Mouse (Mus musculus): ENCODE results near the gene Dctn1. TPM values are rescaled to one million over a fixed set of nuclear protein-coding genes. Genes with fewer than 3 reads are reported as not detected.

Dctn1 gene
- total RNA-seq, 2 experiments from 2014 or later = 398 to 403 TPM

DNA sequence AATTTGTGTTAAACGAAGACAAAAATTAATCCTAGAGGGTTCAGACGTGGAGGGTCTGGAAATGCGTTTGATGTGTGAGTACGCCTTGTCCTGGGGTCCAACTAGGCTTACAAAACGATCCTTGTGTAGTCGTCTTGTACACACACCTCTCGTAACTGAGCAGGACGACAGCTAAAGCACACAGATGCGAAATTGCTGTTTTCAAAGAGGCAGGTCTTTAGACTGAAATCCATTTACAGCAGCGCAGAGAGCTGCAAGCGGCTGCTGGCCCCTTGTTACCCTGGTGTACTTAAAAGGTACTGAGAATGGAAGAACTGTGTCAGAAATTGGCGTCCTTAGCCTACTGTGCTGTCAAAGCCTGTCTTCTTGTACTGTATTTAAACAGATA lies 517 bp downstream of the Dctn1 start:
- no peak for DNase-seq (ENCODE audit: low spot score in 2 of 2)

DNA sequence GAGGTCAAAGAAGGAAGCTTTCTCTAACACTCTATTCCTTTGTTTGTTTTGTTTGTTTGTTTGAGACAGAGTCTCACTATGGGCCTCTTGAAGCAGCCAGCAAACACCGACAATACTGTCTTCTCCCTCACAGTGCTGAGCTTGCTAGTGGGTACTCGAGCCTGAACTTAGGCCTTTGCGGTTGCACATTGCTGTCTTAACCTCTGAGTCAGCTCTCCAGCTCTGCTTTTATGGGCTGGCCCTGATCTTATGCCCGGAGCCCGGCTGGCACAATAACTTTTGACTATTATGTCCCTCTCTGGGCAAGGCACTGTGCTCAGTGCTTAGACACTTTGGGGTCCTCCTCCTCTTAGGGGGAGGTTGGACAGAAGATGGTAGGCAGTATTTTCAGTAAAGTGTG lies 4.2 kb downstream of the Dctn1 start:
- no peak for DNase-seq (ENCODE audit: low spot score in 2 of 2)

DNA sequence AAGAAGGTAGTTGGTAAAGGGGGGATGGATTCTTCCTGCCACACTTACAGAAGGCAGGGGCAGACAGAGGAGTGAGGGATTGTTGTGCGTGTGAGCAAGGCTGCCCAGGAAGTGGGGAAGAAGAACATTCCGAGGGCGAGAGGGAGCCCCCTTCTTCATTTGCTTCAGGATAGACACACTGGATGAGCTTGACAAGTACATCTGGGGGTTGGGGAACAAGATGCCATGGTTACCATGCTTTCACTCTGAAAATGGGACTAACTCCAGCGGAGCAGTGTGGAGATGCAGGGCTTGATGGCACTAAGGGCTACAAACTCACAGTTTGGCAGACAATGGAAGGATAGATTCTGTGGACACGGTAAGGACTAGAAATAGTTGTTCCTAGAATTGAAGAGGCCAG lies 5.3 kb downstream of the Dctn1 start:
- DNase-seq (ENCODE audit: low spot score in 2 of 2) = peak in 1 of 2 experiments; percentile 69

DNA sequence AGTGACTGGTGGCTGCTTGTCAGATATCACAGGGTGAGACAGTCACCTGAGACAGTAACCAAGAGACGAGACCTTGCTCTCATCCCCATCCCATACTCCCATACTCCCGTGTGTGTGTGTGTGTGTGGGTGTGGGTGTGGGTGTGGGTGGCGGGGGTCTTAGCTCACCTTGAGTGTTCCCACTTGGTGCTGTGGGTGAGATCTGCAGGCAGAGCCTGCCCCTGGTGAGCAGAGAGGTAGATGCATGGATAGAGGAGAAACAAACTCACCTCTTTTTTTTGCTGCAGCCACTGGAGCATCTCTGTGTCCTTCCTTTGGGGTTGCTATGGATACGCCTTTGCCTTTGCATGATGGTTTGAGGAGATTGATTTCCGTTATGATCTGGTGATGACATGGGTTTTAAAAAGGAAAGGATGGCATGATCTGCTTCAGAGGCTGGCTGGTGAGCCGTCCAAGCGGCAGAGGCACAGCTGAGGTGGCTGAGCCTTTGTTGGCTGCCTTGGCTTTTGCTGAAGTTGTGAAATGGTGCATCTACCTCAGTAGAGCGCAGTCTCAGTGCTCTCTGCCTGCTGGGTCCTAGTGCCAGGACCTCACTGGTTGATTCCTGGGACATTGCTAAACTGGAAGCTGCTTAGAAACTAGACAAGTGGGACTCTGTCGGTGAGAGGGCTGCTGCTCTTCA lies 6.7 kb downstream of the Dctn1 start:
- peak; percentile 72 to 90 for DNase-seq (ENCODE audit: low spot score in 2 of 2)

DNA sequence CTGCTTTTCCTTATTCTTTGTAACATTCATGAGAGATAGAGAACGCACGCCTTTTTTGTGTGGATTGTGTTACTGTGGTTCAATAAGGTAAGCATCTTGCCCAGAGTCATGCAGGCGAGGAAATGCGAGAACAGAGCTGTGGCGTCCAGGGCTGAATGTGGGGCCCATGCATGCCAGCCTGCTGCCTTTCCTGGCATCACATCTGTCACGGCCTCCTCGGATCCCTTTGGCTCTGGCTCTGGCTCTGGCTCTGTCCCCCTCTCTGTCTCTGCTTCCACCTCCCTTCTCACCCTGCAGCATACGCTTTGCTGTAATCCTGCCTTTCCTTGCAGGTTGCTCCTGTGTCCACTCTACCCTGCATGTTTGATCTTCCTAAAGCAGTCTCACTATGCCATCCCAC lies 10.3 kb downstream of the Dctn1 start:
- no peak for DNase-seq (ENCODE audit: low spot score in 2 of 2)

DNA sequence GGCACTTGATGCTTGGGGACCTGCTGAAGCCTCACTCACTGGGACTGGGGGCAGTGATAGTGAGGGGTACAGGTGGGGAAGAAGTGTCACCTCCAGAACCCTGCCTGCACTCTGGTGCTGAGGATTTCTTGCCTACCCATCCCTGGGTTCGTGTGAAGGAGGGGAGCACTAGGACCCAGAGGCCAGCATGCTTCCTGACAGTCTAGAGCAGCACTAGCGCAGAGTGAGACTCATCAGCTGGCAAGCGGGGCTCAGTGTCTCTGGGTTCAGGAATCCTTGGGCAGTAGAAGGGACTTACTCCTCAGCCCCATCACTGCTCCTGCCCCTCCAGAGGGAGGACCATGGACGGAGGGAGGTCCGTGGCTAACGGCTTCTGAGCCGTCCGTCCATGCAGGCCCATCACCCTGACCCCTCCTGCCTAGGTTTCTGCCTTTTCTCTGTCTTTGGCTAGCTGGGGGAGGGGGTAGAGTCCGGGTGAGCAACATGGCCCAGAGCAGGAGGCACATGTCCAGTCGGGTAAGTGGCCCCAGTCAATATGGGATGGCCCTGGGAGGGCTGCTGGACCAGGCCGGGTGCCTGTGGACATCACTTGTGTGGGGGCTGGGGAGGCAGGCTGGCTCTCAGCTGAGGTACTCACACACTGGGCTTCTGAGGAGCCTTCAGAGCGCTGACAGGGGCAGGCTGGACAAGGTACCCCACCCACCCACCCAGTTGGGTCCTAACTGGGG lies 13.8 kb downstream of the Dctn1 start:
- peak; percentile 74 to 88 for DNase-seq (ENCODE audit: low spot score in 2 of 2)

DNA sequence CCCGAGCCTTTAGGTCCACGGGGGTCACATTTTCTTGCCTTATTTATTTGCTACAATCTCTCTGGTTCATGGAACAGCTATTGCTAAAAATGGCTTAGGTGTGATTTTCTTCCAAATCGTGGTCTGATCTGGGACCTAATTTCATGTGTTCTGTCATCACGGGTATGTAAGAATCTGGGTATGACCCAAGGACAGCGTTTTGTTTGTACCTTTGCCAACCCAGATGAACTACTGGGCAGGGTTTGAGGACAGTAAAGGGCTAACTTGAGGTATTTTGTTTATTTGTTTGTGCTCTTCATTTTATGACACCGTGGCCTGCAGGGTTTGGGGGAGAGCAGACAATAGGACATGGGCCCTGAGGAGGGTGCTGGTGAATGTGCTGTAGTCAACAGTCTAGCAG lies 14.9 kb downstream of the Dctn1 start:
- DNase-seq (ENCODE audit: low spot score in 2 of 2) = no peak

DNA sequence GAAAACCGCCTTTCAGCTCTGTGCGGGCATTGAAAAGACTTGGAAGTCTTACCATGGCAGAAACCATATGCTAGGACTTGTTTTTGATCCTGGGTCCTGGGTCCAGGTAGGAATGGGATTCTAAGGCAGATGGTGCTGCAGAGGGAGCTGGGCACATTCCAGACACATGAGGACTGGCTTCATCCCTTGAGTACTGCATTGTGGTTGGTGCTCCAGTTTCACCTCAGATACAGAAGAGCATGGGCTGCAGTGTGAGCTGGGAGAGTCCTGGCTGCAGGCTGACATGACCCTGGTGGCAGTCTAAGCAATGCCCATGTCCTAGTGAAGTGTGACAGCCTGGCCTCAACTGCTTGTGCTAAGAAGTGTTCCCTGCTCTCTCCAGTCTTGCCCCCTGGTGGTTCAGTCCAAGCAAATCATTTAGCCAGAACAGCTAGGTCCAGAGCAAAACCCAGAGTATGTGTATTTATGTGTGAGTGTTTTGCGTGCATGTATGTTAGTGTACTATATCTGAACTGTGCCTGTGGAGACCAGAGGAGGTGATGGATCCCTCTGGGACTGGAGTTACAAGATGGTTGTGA lies 19.2 kb downstream of the Dctn1 start:
- no peak for DNase-seq (ENCODE audit: low spot score in 2 of 2)

DNA sequence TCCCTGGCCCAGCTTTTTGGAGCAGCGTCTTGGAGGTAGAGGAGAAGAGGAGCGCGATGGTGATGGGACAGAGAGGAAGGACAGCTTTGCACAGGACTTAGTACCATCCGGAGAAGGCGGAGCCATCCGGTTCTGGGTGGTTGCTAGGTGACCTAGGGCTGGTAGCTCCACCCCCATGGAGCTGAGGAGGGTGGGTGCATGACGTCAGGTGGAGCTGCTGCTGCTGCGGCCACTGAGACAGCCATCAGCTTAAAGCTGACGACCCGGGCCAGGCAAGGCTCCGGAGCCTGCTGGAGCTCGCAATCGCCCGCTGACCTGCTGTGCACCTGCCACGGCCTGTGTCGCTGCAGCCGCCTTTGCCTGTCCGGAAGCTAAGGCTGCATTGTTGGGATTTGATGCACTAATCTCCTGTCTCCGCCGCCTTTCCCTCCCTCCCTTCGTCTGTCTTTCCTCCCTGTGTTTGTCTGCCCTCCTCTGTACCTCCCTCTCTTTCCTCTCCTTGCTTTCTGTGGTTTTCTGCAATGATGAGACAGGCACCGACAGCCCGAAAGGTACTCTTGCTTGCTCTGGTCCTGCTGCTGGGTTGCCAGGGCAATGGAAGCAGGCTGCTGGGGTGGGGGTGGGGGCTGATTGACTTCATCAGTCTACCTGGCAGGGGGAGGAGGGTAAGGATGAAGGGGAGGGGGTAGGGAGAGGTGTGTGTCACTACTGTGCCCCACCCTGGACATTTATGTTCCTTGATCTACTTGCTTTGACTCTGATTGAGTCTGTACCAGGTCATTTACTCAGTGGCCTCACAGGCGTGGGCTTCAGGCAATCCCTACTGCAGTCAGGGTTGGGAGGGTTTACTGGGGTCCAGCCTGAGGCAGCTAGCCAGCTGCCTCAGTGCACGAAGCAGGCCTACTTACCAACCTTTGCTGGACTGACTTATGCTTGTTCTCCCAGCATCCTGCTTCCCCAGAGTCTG lies 20.5 kb downstream of the Dctn1 start:
- DNase-seq (ENCODE audit: low spot score in 2 of 2) = peak; percentile 92 to 94

DNA sequence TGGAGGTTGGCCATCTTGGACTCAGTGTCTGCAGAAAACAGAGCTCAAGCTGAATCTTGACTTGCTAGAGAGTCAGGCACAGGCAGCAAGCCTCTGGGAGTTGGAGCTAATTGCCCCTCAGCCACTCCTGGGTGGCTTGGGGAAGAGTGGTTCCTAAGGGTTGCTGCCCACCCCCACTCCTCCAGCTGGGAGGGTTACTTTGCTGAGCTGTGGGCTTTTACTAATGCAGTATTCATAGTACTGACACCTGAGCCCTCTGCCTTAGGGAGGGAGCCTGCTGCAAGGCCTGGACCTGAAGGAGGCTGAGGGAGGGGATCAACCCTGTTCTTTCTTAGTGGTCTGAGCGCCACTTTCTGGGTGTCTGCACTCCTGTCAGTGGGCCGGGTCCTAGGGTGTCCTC lies 21.2 kb downstream of the Dctn1 start:
- no peak for DNase-seq (ENCODE audit: low spot score in 2 of 2)

DNA sequence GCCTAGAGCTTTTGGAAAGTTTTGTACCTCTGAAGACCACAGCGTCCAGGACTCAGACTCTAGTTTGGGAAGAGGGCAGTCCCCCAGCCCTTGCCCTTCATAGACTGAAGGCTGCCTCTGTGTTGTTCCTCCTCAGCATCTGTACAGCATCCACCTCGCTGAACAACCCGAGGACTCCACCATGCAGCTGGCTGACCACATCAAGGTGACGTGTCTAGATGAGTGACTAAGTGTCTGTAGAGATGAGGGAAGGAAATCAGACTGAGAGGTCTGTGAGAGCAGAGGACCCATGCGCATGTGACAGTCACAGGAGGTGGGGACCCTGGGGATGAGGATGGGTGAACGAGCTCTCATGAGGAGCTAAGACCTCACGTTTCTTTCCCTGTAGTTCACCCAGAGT lies 27.9 kb downstream of the Dctn1 start:
- no peak for DNase-seq (ENCODE audit: low spot score in 2 of 2)

DNA sequence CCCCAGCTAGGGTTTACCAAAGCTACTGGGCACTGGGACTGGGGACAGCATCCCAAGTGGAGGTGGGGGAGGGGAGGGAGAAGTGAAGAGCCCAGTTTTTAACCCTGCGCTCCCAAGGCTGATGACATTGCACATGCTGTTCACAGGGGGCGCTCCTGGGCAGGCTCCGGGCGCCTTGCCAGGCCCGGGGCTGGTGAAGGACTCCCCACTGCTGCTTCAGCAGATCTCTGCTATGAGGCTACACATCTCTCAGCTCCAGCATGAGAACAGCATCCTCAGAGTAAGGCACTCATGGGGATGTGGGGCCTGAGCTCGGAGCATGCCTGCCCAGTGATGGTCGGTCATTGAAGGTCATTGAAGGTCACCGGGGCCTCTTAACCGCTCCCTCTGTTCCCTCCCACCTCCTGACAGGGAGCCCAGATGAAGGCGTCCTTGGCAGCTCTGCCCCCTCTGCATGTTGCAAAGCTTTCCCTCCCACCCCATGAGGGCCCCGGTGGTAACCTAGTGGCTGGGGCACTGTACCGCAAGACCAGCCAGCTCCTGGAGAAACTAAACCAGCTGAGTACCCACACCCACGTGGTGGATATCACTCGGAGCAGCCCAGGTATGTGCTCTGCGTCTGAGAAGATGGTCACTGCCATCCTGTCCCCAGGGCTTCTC lies 31.8 kb downstream of the Dctn1 start:
- DNase-seq (ENCODE audit: low spot score in 2 of 2) = peak; percentile 71 to 81

DNA sequence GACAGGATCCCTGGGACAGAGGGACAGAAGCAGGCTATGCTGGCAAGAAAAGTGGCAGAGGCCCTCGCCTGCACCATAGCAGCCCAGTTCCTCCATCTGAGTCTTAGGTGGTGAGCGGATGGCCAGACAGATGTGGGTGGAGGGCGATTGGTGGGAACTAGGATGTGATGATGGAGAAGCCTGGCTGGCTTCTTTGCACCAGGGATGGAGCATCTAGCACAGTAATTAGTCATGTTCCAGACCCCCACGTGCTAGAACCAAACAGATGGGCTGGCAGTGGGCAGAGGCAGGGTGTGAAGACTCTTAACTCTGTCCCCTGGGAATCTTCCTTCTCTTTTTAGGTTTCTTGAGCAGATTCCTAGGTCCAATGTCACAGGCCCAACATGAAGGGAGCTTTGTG lies 37.6 kb downstream of the Dctn1 start:
- DNase-seq (ENCODE audit: low spot score in 2 of 2) = no peak

DNA sequence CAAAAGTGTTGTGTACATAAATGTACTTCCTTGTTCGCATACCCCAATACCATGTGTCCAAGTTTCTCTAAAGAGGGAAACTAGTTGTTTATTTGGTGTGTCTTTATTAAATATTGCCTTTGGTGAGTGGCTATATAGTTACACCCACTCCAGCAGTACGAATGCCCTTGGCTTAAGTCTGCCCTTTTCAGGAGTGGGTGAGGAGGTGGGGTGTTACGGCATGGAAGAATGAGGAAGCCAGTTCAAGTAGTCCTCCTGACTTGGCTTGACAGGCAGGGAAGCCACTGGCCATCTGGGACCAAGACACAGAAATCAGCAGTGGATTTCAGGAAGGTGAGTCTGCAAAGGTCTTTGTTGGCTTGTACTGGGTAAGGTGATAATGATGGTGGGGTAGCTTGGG lies 40.1 kb downstream of the Dctn1 start:
- no peak for DNase-seq (ENCODE audit: low spot score in 2 of 2)

DNA sequence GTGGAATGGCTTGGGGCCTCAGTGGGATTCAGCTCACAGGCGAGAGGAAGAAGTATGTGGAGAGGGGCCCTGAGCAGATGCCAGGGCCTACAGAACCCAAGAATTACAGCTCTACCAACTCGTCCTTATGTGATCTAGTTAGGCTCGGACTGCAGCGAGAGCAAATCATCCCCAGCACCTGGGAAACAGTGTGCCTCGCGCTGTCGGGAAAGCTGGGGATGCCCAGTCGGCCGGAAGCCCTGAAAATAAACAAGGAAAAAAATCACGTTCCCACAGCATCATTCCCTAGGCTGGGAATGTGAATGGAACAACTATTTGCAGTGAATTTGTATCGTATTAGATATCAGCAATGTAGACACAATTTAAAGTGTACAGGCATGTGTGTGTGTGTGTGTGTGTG lies 40.6 kb downstream of the Dctn1 start:
- no peak for DNase-seq (ENCODE audit: low spot score in 2 of 2)

DNA sequence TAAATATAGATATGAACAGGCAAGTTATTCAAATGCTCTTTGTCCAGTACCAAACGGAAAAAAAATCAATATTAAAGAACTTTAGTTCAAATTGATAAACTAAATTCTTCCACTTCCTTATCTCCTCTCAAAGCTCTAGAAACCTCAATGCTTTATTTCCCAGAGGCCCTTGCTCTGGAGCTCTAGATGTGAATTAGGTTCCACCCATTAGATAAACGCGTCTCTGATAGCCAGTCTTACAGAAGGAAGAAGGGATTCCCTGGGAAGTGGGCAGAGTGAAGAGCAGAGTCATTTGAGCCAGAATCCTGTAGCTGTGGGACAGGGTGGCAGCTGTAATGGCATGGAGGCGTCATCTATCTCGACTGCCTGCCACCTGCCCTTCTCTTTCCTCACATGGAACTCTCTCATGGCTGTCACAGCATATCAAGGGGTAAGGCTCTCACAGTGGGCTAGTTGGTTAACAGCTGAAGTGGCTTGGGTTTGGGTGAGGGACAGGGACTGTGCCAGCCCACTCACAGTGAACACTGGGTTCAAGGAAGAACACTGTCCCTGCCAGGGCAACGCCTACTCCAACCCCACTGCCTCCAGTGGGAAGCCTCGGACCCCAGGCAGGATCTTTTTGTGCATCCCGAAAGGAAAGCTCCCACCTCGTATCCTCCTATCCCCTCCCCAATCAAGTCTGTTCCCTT lies 41.8 kb downstream of the Dctn1 start:
- DNase-seq (ENCODE audit: low spot score in 2 of 2) = no peak

DNA sequence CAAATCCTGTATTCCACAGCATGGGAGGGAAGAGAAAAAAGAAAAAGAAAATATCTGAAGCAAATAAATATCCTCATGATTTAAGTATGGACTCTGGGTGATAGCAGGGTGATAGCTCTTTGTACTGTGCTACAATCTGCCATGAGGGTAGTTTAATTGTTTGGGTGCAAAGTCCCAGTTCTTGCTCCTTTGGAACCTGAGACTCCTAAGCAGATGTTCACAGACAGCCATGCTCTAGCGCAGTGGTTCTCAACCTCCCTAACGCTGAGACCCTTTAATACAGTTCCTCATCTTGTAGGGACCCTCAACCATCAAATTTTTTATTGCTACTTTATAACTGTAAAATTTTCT lies 42.3 kb downstream of the Dctn1 start:
- DNase-seq (ENCODE audit: low spot score in 2 of 2) = no peak

DNA sequence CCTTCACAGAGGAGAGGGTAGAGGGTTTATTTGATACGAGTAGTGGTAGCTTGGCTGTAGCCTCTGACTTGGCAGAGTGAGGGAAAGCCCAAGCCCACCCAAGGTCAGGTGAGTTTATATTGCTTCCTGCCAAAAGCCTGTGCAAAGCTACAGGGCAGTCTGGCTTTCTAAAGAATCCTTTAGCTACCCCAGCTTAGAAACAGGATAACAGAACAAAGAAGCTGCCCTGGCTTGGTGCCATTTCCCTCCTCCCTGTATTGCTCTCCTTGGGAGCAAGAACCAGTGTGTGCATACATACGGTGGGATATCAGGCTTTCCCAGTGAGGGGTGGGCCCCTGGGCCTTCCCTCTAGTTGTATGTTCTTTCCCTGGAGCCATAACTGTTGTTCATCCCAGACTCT lies 44.8 kb downstream of the Dctn1 start:
- no peak for DNase-seq (ENCODE audit: low spot score in 2 of 2)

DNA sequence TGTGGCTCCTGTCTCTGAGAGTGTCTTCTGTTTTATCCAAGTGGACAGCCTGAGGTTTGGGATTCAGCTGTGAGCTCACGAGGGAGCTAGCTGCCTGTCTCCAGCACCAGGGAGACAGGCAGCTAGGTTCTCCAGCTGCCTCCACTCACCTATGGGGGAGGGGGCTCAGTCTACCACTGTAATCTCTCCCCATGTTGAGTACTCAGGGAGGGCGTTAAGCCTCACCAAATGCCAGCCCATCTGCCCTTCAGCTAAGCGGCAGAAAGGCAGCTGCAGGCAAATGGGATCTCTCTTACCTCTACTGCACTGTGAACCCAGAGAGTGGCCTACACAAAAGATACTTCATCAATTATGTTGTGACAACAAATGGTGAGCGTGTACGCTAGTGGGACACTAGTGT lies 45.8 kb downstream of the Dctn1 start:
- DNase-seq (ENCODE audit: low spot score in 2 of 2) = no peak

DNA sequence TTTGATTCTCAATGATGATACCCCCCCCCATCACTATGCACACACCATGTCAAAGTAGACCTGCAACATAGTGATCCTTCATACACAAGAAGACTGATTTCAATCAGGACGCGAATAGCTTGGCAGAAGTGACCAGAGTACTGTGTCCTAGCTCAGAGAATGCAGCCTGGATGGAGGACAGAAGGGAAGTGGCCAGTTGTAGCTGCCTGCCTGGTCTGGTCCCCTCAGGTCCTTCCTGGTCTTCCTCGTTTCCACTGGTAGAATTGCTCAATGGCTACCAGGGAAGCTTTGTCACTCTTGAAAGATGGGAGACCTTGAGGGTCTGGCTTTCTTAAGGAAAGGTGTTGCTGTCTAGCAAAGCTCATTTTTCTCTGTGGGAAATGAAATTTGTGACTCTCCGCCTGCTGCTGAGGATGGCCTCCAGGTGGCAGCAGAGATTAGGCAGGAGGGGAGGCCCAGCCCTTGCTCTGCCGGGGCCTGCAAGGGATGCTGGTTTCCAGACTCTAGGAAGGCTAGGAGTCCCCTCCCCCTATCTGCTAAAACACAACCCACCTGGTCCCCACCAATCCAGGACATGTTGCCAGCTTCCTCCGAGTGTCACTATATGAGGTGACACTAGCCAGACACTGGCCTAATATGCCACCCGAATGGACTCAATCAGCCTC lies 49.4 kb downstream of the Dctn1 start:
- DNase-seq (ENCODE audit: low spot score in 2 of 2) = peak; percentile 63 to 79
